Mouse (Mus musculus) embryonic fibroblast, embryonic 13.5 days (primary cell): ENCODE measurements around the gene Hist1h3d.

Experiments used
- CTCF ChIP-seq: IDR thresholded peaks from 2 replicates; pipeline ENCODE4 v1.5.1; 2011; ENCODE audit warnings: mild to moderate bottlenecking, control low read depth, low read length, moderate library complexity, borderline replicate concordance; ENCODE audit not compliant: insufficient read depth
- POLR2A ChIP-seq: IDR thresholded peaks from 2 replicates; pipeline ENCODE4 v1.6.1; 2011; ENCODE audit warnings: low read depth, mild to moderate bottlenecking, control low read depth, low read length, moderate library complexity

- TF ChIP-seq CTCF (no peak), POLR2A (no peak)
These were observed 20.2 kb downstream of the Hist1h3d start for GRCm38 (mm10) chr13:23595622-23596372.
